Mouse (Mus musculus): Measurements from ENCODE around the gene Sdc1.

GRCm38 (mm10) chr12:8818233-8818672 lies 47.1 kb downstream of the Sdc1 start:
- TF ChIP-seq CTCF (IDR thresholded peaks at IDR 0.05; ENCODE audit: low read depth) (no peak), EP300 (IDR thresholded peaks at IDR 0.05; ENCODE audit: low read depth) (no peak)
